Mouse (Mus musculus) embryonic fibroblast, embryonic 13.5 days (primary cell): ENCODE data around the gene Mapk8ip2.

Experiments used
- CTCF ChIP-seq: IDR thresholded peaks from 2 replicates; pipeline ENCODE4 v1.5.1; 2011; ENCODE audit warnings: mild to moderate bottlenecking, control low read depth, low read length, moderate library complexity, borderline replicate concordance; ENCODE audit not compliant: insufficient read depth
- POLR2A ChIP-seq: IDR thresholded peaks from 2 replicates; pipeline ENCODE4 v1.6.1; 2011; ENCODE audit warnings: low read depth, mild to moderate bottlenecking, control low read depth, low read length, moderate library complexity

GRCm38 (mm10) chr15:89459821-89460220 lies 6.1 kb downstream of the Mapk8ip2 start:
- TF ChIP-seq CTCF (no peak), POLR2A (no peak)
